Mouse (Mus musculus): ENCODE data around the gene Traf3.

Traf3 gene

DNA sequence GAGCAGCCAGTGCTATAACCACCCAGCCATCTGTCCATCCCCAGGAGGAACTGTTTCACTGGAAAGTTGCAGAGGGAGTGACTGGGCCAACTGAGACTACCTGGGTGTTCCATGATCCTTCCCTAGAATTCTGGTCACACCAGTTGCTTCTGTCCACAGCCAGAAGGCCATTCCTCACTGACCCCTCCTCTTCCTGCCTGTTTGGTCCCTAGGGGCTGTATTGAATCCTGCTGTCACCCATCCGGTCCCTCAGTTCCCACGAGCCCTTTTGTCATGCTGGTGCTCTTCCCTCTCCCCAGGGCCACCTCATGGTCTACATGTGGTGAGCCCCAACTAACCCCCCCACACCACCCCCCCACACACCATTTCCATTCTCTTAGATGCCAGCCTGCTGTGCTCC, 24.7 kb downstream of the Traf3 start:
- in situ Hi-C loops (cut with MboI; ENCODE audit: unreplicated experiment in 2 of 2) = no loop called here

DNA sequence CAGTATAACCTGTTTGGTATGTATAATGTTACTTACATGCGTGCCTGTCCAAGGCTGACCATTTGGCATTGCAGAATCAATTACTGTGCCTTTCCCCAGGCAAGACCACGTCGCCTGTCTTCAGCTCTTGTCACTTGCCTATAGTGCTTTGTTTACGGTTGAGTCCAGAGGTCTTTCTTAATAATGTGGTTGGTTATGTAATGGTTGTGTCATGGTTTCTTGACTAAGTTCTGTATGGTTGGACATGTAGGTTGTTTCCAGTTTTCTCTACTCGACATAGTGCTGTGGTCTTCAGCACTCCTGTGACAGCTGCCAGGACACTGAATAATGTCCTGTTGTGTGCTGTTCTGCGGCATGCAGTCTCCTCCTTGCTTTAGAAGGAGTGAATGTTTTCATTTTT, 26.6 kb downstream of the Traf3 start:
- in situ Hi-C loops (cut with MboI; ENCODE audit: unreplicated experiment in 2 of 2) = no loop called here

DNA sequence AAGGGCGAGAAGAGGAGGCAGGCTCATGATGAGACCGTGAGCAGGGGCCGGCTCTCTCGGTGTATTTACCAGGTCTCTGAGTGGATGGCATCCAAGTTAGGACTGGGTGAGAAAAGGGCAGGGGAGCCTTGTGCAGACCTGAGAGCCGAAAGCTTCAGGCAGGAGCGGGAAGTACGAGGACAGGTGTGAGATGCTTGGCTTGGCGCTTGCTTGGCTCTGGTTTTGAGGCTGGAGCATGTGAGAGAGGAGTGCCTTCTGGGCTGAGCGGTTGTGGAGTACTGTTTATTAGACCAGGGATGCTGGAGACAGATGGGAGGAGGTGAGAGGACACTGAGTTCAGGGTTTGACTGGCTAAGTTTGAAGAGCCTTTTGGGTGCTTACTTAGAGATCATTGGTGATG, 27.2 kb downstream of the Traf3 start:
- in situ Hi-C loops (cut with MboI; ENCODE audit: unreplicated experiment in 2 of 2) = no loop called here

DNA sequence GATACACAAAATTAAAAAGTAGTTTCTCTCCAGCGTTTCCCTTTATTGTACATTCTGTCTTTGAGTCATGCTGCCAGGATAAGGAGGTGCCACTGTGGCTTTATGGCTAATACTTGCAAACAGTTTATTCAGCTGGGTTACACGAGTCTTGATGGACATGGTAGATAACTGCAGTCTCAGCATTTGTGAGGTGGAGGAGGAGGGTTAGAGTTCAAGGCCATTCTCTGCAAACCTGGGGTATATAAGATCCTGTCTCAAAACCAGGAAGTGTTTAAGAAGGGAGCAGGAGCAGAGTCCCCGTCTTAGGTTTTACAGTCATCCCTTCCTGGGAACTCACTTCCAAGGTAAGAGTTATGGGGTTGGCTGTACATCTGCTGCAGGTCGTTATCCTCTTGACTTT, 30.4 kb downstream of the Traf3 start:
- in situ Hi-C loops (cut with MboI; ENCODE audit: unreplicated experiment in 2 of 2) = no loop called here

DNA sequence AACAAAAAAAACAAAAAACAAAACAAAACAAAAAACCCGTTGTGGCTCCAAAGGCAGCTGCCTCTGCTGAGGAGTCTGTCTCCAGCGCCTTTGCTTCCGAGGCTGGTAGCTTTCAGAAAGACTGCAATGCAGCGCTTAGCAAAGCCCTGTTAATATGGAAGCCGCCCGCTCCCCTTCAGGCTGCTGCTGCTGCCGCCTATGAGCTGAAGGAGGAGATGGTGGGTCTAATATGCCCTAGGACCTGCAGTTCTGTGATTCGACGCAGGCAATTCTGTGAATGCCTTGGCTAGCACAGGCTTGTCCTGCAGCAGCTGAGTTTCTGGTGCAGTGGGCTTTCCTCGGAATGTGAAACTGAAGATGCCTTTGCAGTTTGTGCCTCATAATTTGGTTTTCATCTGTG, 36.9 kb downstream of the Traf3 start:
- in situ Hi-C loops (cut with MboI; ENCODE audit: unreplicated experiment in 2 of 2) = no loop called here

DNA sequence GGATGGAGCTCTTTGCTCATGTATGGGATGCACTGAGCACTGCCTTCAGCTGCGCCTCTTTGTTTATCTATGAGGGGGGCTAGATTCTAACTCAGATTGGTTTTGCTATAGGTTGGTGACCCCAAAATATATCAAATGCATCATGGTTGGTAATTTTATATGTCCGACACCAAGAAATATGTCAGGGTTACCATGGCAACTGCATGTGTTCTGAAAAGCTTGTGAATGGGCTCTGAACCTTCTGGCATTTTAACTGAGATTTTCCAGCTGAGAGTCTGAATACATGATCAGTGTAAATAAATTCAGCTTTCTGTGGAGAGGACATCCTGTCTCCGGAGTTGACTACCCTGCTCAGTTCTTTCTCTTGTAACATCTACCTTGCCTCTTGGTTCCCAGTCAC, 37.8 kb downstream of the Traf3 start:
- in situ Hi-C loops (cut with MboI; ENCODE audit: unreplicated experiment in 2 of 2) = no loop called here

DNA sequence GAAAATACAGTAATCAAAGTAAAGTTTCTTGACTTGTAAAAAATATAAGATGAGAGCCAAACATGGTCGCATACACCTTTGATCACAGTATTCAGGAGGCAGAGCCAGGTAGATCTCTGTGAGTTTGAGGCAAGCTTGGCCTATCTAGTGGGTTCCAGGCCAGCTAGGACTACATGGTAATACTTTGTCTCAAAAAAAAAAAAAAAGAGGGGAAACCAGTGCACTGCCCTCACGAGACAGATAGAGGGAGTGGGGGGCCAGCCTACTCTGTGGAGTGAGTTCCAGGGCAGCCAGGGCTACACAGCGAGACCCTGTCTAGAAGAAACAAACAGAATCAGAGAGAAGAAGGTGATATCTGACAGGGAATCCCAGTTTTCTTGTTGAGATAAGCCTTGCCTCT, 41.5 kb downstream of the Traf3 start:
- in situ Hi-C loops (cut with MboI; ENCODE audit: unreplicated experiment in 2 of 2) = no loop called here

DNA sequence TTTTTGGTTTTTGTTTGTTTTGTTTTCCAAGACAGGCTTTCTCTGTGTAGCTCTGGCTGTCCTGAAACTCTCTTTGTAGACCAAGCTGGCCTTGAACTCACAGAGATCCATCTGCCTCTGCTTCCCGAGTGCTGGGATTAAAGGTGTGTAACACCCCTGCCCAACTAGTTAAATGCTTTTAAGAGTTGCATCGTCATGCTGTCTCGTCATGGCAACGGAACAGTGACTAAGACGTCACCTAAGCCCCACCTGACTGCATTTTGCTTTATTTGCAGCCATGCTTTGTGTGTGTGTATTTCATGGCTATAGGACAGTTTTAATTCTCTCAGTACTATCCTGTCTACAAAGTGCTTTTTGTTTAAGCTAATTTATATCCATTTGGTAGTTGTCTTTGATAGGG, 45.6 kb downstream of the Traf3 start:
- in situ Hi-C loops (cut with MboI; ENCODE audit: unreplicated experiment in 2 of 2) = no loop called here

DNA sequence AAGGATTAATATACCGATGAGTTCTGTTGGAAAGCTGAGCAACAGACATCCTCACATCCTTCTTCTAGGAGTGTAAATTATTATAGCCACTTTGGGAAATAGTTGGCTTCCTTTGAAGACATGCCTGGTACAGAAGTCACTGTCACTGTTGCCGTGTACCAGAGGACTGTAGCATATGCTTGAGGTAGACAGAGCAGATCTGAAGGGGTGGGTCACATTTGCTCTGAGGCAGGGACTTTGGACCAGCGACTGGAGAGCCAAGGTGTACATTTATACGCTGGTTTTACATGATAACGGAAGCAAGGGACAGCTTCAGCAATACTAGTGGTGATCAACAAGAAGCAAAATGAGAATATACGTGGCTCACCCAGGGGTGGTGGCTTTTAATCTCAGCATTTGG, 52.7 kb downstream of the Traf3 start:
- in situ Hi-C loops (cut with MboI; ENCODE audit: unreplicated experiment in 2 of 2) = no loop called here

DNA sequence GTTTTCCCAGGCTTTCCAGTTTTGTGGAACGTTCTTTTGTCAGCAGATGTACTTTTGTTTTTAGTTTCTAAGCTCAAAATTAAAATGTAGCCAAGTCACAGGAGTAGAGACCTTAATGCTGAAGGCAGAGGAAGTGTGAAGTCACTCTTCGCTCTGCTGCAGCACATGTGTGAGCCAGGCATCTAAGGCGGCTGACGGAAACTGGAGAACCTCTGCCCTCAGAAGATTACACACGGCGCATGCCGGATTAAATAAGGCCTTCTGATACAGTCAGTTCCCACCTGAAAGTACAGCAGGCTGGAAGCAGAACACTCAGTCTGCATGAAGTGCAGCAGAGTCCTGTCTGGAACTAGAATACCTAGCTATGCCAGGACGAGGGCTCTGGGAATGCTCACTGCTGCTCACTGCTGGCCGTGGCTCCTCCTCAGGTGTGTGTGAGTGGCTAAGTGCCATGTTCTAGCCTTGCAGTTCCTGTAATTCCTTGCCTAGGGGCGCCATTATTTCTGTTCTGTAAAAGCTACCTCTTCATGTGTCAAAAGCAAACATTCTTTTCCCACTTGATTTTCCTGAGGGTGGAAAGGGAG, 59.1 kb downstream of the Traf3 start:
- in situ Hi-C loops (cut with MboI; ENCODE audit: unreplicated experiment in 2 of 2) = no loop called here

DNA sequence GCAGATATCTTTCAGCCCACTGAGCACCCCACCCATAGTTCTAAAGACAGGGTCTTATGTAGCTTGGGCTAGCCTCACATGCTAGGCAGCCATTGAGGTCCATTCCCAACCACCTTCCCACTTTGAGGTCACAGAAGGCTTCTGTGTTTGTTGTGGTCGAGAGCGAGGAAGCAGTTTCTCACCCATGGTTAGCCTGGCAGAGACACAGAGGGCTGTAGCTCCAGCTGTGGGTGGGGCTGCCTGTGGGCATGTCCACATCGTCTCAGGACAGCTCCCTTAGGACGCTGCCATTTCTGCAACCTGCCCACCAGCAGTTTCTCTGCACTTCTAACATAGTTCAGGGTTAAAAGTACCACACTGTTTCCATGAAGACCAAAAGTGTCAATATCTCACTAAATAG, 61.2 kb downstream of the Traf3 start:
- in situ Hi-C loops (cut with MboI; ENCODE audit: unreplicated experiment in 2 of 2) = no loop called here

DNA sequence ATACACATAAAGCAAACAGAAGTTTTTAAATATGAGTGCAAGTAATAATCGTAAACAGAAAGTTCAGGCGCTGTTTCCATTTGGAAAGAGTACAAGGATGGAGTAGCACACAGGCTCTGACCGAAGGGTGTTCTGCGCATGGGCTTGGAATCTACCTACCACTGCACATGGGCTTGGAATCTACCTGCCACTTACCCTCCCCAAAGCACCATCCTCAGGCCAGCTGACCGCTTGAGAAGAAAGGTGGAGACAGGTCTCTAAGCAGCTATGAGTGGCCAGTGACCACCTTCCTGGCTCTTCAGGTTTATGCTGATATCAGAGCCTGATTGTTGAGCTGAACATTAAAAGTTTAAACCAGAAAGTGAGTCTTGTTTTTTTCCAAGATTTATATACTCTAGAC, 62.3 kb downstream of the Traf3 start:
- in situ Hi-C loops (cut with MboI; ENCODE audit: unreplicated experiment in 2 of 2) = no loop called here

DNA sequence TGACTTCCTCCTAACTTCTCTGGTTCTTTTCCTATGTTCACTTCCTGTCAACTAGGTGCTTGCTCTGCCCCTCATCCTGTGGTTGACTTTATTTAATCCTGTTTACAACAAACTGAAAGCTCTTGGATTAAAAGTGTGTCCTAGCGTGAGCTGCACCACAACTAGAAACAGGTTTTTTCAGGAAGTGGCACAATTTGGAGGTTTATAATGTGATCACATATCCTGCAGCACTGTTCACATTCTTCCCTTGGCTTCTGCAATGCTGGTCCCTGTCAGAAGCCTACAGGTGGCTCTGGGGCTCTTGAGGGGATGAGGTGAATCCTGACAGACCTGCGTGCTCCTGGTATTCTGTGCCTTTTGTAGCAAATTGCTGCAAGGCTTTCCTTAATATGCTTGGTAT, 64.6 kb downstream of the Traf3 start:
- in situ Hi-C loops (cut with MboI; ENCODE audit: unreplicated experiment in 2 of 2) = no loop called here

DNA sequence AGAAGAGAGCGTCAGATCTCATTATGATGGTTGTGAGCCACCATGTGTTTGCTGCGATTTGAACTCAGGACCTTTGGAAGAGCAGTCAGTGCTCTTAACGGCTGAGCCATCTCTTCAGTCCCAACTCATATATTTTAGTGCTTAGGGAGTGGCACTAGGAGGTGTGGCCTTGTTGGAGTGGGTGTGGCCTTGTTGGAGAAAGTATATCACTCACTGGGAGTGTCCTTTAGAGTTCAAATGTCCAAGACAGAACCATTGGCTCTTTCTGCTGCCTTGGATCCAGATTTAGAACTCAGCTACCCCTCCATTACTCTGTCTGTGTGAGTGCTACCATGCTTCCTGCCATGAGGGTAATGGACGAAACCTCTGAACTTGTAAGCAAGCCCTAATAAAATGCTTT, 67.6 kb downstream of the Traf3 start:
- in situ Hi-C loops (cut with MboI; ENCODE audit: unreplicated experiment in 2 of 2) = no loop called here

DNA sequence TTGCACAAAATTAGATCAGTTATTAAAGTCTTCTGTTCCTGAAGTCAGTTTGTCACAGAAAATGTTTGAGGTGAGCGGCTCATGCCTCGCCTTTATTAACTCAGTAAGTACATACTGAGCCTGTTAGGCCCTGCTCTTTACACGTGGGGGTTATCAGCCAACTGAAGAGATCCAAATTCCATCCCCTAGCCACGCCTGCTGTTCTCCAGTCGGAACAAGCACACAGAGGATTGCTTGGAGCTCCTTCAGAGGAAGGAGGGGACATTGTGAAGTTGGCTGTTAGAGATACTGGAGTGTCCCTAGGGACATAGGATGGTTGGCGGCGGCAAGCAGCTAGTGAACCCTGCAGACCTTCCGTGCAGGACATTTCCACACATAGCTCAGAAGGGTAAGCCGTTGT, 68.2 kb downstream of the Traf3 start:
- in situ Hi-C loops (cut with MboI; ENCODE audit: unreplicated experiment in 2 of 2) = no loop called here

DNA sequence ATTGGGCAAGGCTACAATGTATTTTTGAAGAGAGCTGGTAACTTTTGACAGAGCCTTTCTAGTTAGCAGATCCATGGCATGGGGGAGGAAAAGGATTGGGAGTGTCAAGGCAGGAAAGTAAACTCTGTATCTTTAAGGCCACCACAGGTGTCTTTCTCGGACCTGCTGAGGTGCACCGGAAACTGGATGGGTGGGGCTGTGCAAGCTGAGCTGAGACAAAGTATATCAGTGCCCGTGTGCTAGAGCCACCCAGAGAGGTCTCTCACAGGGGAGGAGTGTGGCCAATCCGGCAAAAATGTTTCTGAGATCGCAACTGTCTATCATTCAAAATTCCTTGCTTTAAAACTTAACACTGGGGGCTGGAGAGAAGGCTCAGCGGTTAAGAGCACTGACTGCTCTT, 69.5 kb downstream of the Traf3 start:
- in situ Hi-C loops (cut with MboI; ENCODE audit: unreplicated experiment in 2 of 2) = no loop called here

DNA sequence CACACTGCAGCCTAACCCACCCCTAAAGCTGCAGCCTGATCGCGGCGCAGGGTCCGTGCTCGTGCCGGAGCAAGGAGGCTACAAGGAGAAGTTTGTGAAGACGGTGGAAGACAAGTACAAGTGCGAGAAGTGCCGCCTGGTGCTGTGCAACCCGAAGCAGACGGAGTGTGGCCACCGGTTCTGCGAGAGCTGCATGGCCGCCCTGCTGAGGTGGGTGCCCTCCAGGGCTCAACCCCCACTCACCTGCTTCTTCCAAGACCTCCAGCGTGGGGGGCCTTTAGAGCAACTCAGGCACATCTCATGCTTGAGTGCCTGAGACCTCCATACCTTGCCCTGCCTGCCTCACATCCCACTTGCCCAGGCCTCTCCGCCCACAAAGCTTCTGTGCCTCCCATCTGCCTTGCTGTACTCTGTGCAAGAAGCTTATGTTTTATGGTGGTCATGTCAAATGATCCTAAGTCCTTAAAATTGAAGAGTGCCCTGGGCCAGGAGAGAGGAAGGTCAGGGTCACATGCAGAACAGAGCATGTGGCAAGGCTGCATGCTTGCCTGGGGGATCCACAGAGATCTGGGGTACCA, 71.5 kb downstream of the Traf3 start:
- in situ Hi-C loops (cut with MboI; ENCODE audit: unreplicated experiment in 2 of 2) = no loop called here

DNA sequence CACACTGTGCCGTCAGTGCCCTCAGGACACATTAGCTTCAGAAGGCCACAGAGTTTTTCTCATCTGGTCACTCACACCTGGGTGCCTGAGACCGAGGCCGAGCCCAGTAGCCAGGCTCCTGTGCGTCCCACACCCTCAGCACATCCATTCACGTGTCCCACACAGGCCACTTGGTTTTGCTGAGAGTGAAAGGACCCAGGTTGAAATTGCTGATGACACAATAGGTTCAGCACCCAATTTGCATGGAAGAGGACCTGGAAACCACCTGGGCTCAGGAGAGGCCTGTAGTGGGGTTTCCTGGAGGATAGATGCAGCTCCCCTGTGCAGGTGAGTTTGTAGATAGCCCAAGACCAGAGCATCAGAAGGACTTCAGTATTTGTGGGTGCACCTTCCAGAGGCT, 72.2 kb downstream of the Traf3 start:
- in situ Hi-C loops (cut with MboI; ENCODE audit: unreplicated experiment in 2 of 2) = no loop called here

DNA sequence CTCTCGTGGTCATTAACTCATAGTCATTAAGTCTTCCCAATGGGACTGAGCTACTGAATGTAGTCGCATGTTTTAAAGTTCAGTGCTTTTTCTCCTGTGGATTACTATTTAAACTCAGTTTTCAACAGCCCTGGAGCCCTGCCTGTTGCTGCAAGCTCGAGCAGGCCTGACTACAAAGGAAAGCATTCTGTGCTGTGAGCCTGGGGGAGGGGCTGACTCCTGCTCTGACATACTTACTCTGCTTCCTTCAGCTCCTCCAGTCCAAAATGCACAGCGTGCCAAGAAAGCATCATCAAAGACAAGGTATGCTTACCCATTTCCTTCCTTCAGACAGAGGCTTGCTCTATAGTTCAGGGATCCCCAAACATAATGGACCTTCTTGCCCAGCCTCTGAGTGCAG, 72.6 kb downstream of the Traf3 start:
- in situ Hi-C loops (cut with MboI; ENCODE audit: unreplicated experiment in 2 of 2) = no loop called here

DNA sequence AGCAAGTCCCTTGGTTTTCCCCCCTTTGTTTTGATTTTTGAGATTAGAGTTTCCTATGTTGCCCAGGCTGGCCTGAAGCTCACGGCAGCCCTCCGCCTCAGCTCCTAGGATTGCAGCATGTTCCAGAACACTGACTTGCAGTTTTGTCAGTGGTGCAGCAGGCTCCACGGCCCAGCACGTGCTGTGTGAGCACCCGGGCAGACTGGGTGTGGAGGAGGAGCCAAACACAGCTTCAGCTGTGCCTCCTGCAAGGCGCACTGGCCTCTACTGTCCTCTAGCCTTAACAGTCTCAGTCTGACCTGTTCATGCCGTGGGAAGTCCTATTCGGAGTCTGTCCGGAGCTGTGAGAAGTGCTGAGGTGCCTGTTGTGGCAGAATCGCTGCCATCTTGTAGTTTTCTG, 73.8 kb downstream of the Traf3 start:
- in situ Hi-C loops (cut with MboI; ENCODE audit: unreplicated experiment in 2 of 2) = no loop called here

DNA sequence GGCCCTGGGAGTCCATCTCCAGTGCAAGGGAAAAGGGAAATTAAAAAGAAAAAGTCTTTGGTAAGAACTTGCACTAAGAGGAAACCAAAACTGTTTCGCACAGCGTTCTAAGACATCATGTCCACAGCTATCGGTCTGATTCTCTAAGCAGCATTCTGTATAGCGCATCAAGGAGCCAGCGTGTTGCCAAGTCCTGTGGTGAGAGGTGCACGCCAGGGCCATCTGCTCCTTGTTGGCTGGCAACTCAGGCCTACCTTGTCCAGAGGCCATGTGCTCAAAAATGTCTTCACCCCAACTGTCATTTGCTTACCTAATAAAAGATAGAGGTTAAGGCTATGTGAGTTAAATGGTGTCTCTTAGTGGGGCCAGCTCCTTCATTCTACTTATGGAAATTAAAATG, 75.7 kb downstream of the Traf3 start:
- in situ Hi-C loops (cut with MboI; ENCODE audit: unreplicated experiment in 2 of 2) = no loop called here

DNA sequence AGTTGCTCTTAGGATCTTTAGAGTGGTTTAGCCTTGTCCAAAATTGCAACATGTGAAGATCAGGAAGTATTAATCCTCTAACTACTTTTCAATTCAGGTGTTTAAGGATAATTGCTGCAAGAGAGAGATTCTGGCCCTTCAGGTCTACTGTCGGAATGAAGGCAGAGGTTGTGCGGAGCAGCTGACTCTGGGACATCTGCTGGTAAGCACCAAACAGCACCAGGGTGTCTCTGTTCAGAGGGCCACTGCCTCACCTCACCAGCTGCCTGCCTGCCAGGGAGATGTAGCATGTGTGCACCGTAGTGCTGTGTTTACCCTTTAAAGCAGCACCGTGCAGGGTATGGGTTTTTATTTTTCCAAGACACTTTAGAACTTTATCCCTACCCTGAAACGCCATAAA, 76.2 kb downstream of the Traf3 start:
- in situ Hi-C loops (cut with MboI; ENCODE audit: unreplicated experiment in 2 of 2) = no loop called here

DNA sequence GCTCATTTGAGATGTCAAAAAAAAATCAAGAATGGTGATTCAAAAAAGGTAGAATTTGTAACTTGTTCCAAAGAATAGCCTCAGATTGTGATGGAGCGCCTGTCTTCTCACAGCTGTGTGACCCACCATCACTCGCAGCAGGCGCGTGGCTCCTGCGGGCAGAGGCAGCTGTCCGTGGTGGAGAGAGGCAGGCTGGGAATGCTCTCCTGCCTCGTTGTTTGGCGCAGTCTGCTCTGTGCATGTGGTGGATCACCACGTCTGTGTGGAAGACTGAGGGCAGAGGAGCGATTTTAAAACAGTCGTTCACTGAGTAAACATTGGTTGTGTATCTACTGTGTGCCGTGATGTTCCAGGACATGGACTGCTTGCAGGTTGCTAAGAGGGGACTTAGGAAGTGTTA, 77.6 kb downstream of the Traf3 start:
- in situ Hi-C loops (cut with MboI; ENCODE audit: unreplicated experiment in 2 of 2) = no loop called here
